Mouse (Mus musculus) heart, postnatal 0 days (tissue): ENCODE measurements around the gene St6galnac4. TPM values are rescaled to one million over a fixed set of nuclear protein-coding genes. Genes with fewer than 3 reads are reported as not detected.

Experiments
- ATAC-seq: fragments of 200-750 bp; cut with Nextera tagmentation; 2 replicates; pipeline ENCODE4 v1.8.0; 2017; ENCODE audit warnings: low read depth, moderate number of reproducible peaks, moderate library complexity; ENCODE audit not compliant: insufficient read depth
- DNase-seq: peaks from one replicate; pipeline ENCODE4 v3.0.0-alpha.2; 2016; ENCODE audit warnings: low spot score
- H3K27ac ChIP-seq: fragments of 300-500 bp; sonication (generic); 2 replicates; pipeline ENCODE4 v1.5.1; 2014; ENCODE audit warnings: low read depth, mild to moderate bottlenecking
- H3K27me3 ChIP-seq: fragments of 300-500 bp; sonication (generic); 2 replicates; pipeline ENCODE4 v1.6.1; 2014; ENCODE audit warnings: low read length, mixed read lengths; ENCODE audit not compliant: control insufficient read depth, insufficient read depth
- H3K36me3 ChIP-seq: fragments of 300-500 bp; sonication (generic); replicated peaks from 2 replicates; pipeline ENCODE4 v1.6.1; 2014; ENCODE audit warnings: low read length, mixed read lengths; ENCODE audit not compliant: control insufficient read depth, insufficient read depth
- H3K4me1 ChIP-seq: fragments of 300-500 bp; sonication (generic); 2 replicates; pipeline ENCODE4 v1.6.1; 2014; ENCODE audit warnings: antibody characterized with exemption; ENCODE audit not compliant: control insufficient read depth, insufficient read depth
- H3K4me2 ChIP-seq: fragments of 300-500 bp; sonication (generic); 2 replicates; pipeline ENCODE4 v1.6.1; 2014; ENCODE audit warnings: low read depth, mild to moderate bottlenecking, low read length, moderate library complexity
- H3K4me3 ChIP-seq: fragments of 300-500 bp; sonication (generic); 2 replicates; pipeline ENCODE4 v1.5.1; 2014; ENCODE audit warnings: low read depth, low read length
- H3K9ac ChIP-seq: fragments of 300-500 bp; sonication (generic); replicated peaks from 2 replicates; pipeline ENCODE4 v1.6.1; 2014; ENCODE audit warnings: low read depth, low read length, mixed read lengths
- H3K9me3 ChIP-seq: fragments of 300-500 bp; sonication (generic); replicated peaks from 2 replicates; pipeline ENCODE4 v1.6.1; 2016; ENCODE audit warnings: low read length; ENCODE audit not compliant: control insufficient read depth
- CTCF ChIP-seq: IDR thresholded peaks from 2 replicates; pipeline ENCODE4 v1.5.1; 2016; ENCODE audit warnings: antibody characterized with exemption, control low read depth, low read depth
- EP300 ChIP-seq: IDR thresholded peaks from 2 replicates; pipeline ENCODE4 v1.6.1; 2016; ENCODE audit warnings: antibody characterized with exemption, low read depth
- WGBS: fragments of 180-500 bp; shearing (Covaris S2); extraction: QIAGEN DNeasy Blood & Tissue Kit; methylation state at CpG from one replicate; pipeline ENCODE4 v1.1.7; 2014; 5-methylcytosine and 5-hydroxymethylcytosine counted together
- polyA plus RNA-seq: library from polyadenylated mRNA; unstranded; fragments of >200 nt; fragmentation: Nextera tagmentation; extraction: Ambion mirVana; gene quantifications from 2 replicates; pipeline ENCODE4 v1.2.1, GENCODE M21; 2015
- total RNA-seq: library from RNA; depleted of rRNA; stranded (reverse); fragments of >200 nt; gene quantifications from 2 replicates; pipeline ENCODE4 v1.2.3, GENCODE M21; 2014; ENCODE audit warnings: low replicate concordance

St6galnac4 gene
- total and polyA plus RNA-seq, 2 experiments from 2014 or later = 25.5 to 25.7 TPM

DNA sequence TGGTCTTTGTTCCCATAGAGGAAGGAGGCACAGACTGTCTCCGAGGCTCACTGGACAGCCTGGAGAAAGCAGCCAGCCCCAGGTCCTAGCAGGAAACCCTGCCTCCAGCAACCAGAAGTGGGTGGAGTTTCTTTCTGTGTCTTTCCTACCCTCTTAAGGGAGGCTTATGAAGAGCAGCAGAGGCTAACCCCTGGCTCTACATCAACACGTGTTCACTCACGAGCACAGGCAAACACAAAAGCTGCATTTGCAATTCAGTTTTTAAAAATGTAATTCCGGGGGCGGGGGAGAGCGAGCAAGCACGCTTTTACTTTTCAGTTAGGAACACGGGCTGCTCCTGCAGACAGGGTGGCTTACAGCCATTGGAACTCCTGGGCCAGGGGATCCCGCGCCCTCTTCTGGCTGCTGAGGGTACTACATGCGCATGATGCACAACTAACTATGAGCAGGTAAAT, 15.7 kb downstream of the St6galnac4 start:
- Histone ChIP-seq H3K9me3 (no peaks in the 10 kb centered on the region), H3K4me2 (peak overlapping the region; percentile 63), H3K27me3 (no peaks in the 10 kb centered on the region), H3K4me1 (peaks cover 14% of the 10 kb centered on the region), H3K4me3 (peak overlapping the region; percentile 34), H3K27ac (peak overlapping the region; percentile 56), H3K36me3 (peaks cover 10% of the 10 kb centered on the region), H3K9ac (no peak overlapping the region)
- ATAC-seq (peak; percentile 40; the same call in 1 of the 2 replicates), DNase-seq (peak; percentile 76)
- TF ChIP-seq CTCF = peak; percentile 95
- 0 out of 2 replicates have a peak, but pooled peaks have one; percentile 28 for TF ChIP-seq EP300
- 1% methylated on average over 11 of the region's 11 CpGs for WGBS

DNA sequence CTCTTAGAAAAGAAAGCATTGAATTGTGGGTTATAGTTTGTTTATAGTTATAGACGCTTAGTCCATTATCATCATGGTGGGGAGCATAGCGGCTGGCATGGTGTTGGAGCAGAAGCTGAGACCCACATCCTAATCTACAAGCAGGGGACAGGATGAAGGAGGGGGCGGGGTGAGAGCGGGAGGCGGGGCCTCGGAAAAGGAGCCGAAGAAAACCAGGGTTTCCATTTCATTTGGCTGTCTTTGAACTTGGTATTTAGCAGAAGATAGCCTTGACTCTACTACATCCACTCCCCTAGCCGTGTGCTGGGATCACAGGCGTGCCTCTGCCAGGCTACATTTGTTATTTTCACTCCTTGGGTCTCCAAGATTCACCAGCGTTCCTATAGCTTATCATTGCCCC, 17.7 kb downstream of the St6galnac4 start:
- Histone ChIP-seq H3K36me3 (no peaks in the 10 kb centered on the region), H3K9ac (no peak overlapping the region), H3K27me3 (no peaks in the 10 kb centered on the region), H3K4me1 (peaks cover 23% of the 10 kb centered on the region), H3K4me2 (no peak overlapping the region), H3K9me3 (no peaks in the 10 kb centered on the region), H3K4me3 (no peak overlapping the region), H3K27ac (no peak overlapping the region)
- no peak for DNase-seq
- ATAC-seq = no peak
- no peak for TF ChIP-seq CTCF
- TF ChIP-seq EP300 = no peak
- 34% methylated on average over 10 of the region's 10 CpGs for WGBS

DNA sequence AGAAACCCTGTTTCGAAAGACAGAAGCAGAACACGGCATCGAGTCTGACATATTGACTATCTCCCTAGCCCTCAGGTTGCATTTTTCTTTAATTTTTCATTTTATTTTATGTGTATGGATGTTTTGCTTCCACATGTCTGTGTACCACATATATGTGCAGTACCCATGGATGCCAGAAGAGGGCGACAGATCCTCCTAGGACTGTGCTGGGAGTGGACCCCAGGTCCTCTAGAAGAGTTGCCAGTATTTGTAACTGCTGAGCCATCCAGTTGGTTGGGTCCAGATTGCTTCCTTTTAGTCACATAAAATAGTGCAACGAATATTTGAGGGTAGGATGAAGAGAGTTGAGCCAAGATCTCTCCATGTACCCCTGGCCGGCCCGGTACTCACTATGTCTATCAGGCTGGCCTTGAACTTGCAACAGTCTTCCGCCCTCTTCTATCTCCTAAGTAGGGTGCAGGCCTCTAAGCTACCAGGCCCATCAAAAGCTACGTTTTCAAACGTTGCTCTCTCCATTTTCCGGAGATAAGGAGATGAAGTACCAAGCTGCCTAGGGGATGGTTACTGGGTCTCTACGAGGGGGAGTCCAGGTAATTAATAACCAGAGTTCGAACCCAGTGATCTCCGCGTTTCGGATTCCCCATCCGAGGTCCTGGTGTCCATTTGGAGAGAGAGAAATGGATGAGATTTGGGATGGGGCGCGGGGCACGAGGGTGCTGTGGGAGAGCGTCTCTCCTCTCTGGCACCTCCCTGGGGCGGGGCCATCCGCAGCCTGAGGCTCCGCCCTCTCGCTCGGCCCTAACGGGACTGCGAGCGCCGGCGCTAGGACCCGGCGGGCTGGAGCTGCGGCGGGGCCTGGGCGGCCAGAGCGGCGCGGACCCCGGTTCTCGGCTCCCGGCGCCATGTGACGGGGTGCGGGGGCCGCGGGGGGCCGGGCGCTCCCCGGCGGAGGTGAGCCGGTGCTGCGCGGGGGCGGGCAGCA, 19.6 kb downstream of the St6galnac4 start:
- Histone ChIP-seq H3K27ac (peak overlapping the region; percentile 74), H3K9me3 (no peaks in the 10 kb centered on the region), H3K27me3 (no peaks in the 10 kb centered on the region), H3K4me2 (peak overlapping the region; percentile 91), H3K9ac (peak overlapping the region; percentile 75), H3K4me3 (peak overlapping the region; percentile 76), H3K36me3 (no peaks in the 10 kb centered on the region), H3K4me1 (peaks cover 31% of the 10 kb centered on the region)
- TF ChIP-seq CTCF = peak; percentile 70
- no peak for TF ChIP-seq EP300
- peak; percentile 85 for DNase-seq
- 11% methylated on average over 54 of the region's 55 CpGs for WGBS
- peak; percentile 72 for ATAC-seq

DNA sequence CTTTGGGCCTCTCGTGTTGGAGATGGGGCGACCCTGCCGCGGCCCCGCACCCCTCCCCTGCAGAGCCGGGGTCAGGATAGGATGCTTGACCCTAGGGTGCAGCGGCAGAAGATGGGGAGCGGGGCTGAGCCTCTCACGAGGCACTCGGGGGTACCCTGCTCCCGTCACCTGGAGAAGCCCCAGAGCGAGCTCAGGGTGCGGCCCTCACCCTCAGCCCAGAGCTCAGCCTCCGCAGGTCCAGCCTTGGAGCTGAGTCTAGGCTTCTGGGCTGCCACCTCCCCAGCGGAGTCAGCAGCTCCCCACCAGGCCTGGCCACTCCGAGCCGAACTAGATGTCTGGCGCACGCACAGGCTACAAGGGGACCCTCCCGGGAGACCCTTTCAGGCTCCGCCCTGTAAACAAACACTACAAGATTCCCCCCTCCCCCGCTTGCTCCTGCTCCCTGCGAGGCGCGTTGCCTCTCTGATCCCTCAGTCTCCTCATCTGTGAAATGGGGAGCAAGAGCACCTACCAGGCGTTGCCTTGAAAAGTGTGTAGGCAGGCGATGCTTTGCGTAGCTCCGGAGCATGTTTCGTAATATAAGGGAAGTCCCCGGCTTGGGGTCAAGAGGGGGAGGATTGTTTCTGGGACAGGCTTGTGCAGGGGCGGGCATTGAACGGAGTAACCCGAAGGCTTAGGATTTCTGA, 20.5 kb downstream of the St6galnac4 start:
- WGBS = 7% methylated on average over 28 of the region's 34 CpGs
- DNase-seq (no peak), ATAC-seq (peak; percentile 1; the same call in 1 of the 2 replicates)
- no peaks in the 10 kb centered on the region for H3K27me3 ChIP-seq
- H3K9me3 ChIP-seq = no peaks in the 10 kb centered on the region
- peak overlapping the region; percentile 75 for H3K9ac ChIP-seq
- peaks cover 27% of the 10 kb centered on the region for H3K4me1 ChIP-seq
- TF ChIP-seq EP300 (no peak), CTCF (no peak)
- peak overlapping the region; percentile 74 for H3K27ac ChIP-seq
- H3K4me3 ChIP-seq = peak overlapping the region; percentile 76
- peak overlapping the region; percentile 91 for H3K4me2 ChIP-seq
- H3K36me3 ChIP-seq = no peaks in the 10 kb centered on the region; the same call in 1 of the 2 replicates

DNA sequence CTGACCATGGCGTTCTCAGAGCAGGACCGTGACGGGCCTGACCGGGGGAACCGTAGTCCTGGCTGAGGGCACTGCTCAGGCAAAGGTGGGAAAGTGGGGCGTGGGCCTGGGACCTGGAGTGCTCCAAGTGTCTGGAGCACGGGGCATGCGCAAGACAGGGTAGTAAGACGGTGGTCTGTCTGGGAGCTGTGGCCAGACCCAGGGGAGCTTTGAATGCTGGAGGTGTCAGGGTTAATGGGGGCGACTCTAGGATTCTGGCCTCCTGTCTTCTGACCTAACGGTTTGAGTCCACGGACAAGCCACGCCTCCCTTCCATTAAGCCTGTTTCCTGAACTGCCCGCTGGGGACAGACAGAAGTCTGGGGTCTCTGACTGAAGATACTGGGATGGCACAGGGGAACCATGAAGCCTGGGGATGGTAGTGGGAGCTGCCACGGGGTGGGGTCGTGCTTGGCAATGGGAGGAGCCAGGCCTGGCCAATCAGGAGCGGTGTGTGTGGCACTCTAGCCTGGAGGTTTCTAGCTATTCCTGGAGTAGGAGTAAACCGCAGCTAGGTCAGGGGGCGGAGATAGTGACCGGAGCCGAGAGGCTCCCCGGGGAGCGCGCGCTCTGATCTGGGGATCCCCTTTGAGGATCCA, 21.4 kb downstream of the St6galnac4 start:
- peak; percentile 91 for DNase-seq
- peak; percentile 79 for ATAC-seq
- TF ChIP-seq CTCF (no peak), EP300 (no peak)
- Histone ChIP-seq H3K36me3 (peaks cover 4% of the 10 kb centered on the region; the same call in 1 of the 2 replicates), H3K4me3 (peak overlapping the region; percentile 76), H3K4me1 (peaks cover 25% of the 10 kb centered on the region), H3K4me2 (peak overlapping the region; percentile 91), H3K9ac (peak overlapping the region; percentile 43), H3K27me3 (no peaks in the 10 kb centered on the region), H3K27ac (peak overlapping the region; percentile 86), H3K9me3 (no peaks in the 10 kb centered on the region)
- 3% methylated on average over 25 of the region's 25 CpGs for WGBS
